Mouse (Mus musculus): ENCODE data around the gene Naglu. TPM values are rescaled to one million over a fixed set of nuclear protein-coding genes. Genes with fewer than 3 reads are reported as not detected.
A peak's percentile ranks its signal among the peaks of the same experiment; 100 is the strongest.

Naglu gene
- polyA plus RNA-seq (2016; fragmentation: Nextera tagmentation; extraction: Ambion mirVana), result 7.8 and 8.7 TPM in 2 replicates

GRCm38 (mm10) chr11:101069391-101070188 is at the start of gene Naglu:
Gene Naglu (plus strand): TSS chr11:101070012.
- peak within 1 kb of the TSS; percentile 73 for H3K4me3 ChIP-seq (replicated peaks)
- H3K27ac ChIP-seq, result no peak within 1 kb of the TSS
- H3K9ac ChIP-seq, result peak within 1 kb of the TSS; percentile 73
- peaks cover 20% of the 10 kb centered on the region for H3K27me3 ChIP-seq
- H3K36me3 ChIP-seq (replicated peaks), result no peaks in the 10 kb centered on the region
- H3K4me1 ChIP-seq, result peaks cover 19% of the 10 kb centered on the region
- WGBS, result 6% methylated on average over 35 of the region's 35 CpGs
- H3K4me2 ChIP-seq, result peak within 1 kb of the TSS; percentile 96
- ATAC-seq (ENCODE audit: low FRiP score), result peak; percentile 92
- no peaks in the 10 kb centered on the region for H3K9me3 ChIP-seq

DNA sequence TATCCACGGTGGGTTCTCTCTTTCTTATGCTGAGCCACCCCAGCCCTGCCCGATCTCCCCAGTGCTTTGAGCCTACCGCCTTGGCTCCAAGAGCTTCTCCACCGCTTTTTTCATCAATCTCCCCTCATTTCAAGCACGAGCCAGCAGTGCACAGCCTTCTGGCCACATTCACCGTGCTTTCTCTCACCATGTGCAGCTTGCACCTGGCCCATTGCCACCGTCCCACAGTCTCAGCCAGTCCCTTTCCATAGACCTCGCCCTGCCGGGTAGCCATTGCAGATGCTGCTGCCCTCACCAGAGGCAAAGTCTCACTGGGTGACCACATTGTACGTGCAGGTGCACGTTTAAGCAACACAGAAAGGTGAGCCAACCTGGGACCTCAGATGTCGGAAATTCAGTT is 46.4 kb upstream of the Naglu start:
- Histone ChIP-seq H3K4me2 (no peak overlapping the region), H3K36me3 (replicated peaks) (peaks cover 82% of the 10 kb centered on the region), H3K27ac (no peak overlapping the region), H3K9me3 (no peaks in the 10 kb centered on the region), H3K4me1 (no peaks in the 10 kb centered on the region), H3K27me3 (no peaks in the 10 kb centered on the region), H3K4me3 (replicated peaks) (no peak overlapping the region), H3K9ac (no peak overlapping the region)
- 89% methylated on average over 12 of the region's 12 CpGs for WGBS
- ATAC-seq (ENCODE audit: low FRiP score), result no peak

- H3K4me3 ChIP-seq (replicated peaks), result no peak overlapping the region
- no peak overlapping the region for H3K9ac ChIP-seq
- H3K9me3 ChIP-seq, result no peaks in the 10 kb centered on the region
- H3K36me3 ChIP-seq (replicated peaks), result peaks cover 81% of the 10 kb centered on the region
- no peaks in the 10 kb centered on the region for H3K4me1 ChIP-seq
- H3K27ac ChIP-seq, result no peak overlapping the region
- 90% methylated on average over 4 of the region's 4 CpGs for WGBS
- H3K4me2 ChIP-seq, result no peak overlapping the region
- no peaks in the 10 kb centered on the region for H3K27me3 ChIP-seq
- no peak for ATAC-seq (ENCODE audit: low FRiP score)
Measured at GRCm38 (mm10) chr11:101024001-101024400, 45.8 kb upstream of the Naglu start.

- Histone ChIP-seq H3K9me3 (no peaks in the 10 kb centered on the region), H3K4me1 (no peaks in the 10 kb centered on the region), H3K27ac (no peak overlapping the region), H3K9ac (no peak overlapping the region), H3K4me3 (replicated peaks) (no peak overlapping the region), H3K4me2 (no peak overlapping the region), H3K36me3 (replicated peaks) (peaks cover 74% of the 10 kb centered on the region), H3K27me3 (no peaks in the 10 kb centered on the region)
- WGBS, result 89% methylated on average over 11 of the region's 11 CpGs
- no peak for ATAC-seq (ENCODE audit: low FRiP score)
Measured at GRCm38 (mm10) chr11:101027121-101027520, 42.7 kb upstream of the Naglu start.

GRCm38 (mm10) chr11:101029320-101029719 is 40.5 kb upstream of the Naglu start:
- Histone ChIP-seq H3K36me3 (replicated peaks) (peaks cover 79% of the 10 kb centered on the region), H3K4me2 (no peak overlapping the region), H3K27ac (no peak overlapping the region), H3K9ac (no peak overlapping the region), H3K27me3 (no peaks in the 10 kb centered on the region), H3K4me1 (no peaks in the 10 kb centered on the region), H3K9me3 (no peaks in the 10 kb centered on the region), H3K4me3 (replicated peaks) (no peak overlapping the region)
- no peak for ATAC-seq (ENCODE audit: low FRiP score)
- 83% methylated on average over 8 of the region's 8 CpGs for WGBS

DNA sequence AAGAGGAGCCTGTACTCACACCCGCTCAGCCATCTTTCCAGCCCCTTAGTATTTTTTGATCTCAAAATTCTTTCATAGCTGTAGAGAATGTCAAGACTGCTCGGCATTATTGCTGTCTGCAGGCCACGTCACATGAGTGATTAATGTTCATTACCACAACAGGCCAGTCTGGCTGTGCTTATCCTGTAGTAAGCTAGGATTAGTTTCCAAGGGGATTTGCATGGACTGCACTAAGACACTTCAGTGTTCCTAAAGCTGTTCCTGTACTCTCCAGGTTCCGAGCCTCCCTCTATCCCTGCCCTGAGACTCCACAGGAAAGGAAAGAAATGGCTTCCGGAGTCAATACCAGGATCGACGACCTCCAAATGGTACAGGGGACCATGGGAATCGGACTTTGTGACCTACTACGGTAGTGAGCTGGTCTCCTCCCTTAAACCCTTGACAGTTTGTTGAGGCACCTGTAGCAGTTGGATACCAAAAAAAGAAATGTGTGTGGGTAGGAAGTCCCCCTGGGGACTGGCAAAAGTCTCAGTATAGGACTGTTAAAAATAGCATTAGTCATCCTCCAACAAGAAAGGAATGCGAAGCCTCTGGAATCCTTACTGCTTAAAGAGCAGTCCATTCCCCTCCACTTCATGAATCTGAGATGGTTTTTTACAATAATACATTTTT is 39.5 kb upstream of the Naglu start:
- Histone ChIP-seq H3K4me1 (no peaks in the 10 kb centered on the region), H3K4me3 (replicated peaks) (no peak overlapping the region), H3K9ac (no peak overlapping the region), H3K9me3 (no peaks in the 10 kb centered on the region), H3K27me3 (no peaks in the 10 kb centered on the region), H3K36me3 (replicated peaks) (peaks cover 81% of the 10 kb centered on the region), H3K27ac (no peak overlapping the region), H3K4me2 (no peak overlapping the region)
- no peak for ATAC-seq (ENCODE audit: low FRiP score)
- WGBS, result 89% methylated on average over 10 of the region's 10 CpGs

- no peak overlapping the region for H3K27ac ChIP-seq
- H3K27me3 ChIP-seq, result no peaks in the 10 kb centered on the region
- H3K4me1 ChIP-seq, result no peaks in the 10 kb centered on the region
- H3K9ac ChIP-seq, result no peak overlapping the region
- H3K36me3 ChIP-seq (replicated peaks), result peaks cover 78% of the 10 kb centered on the region
- no peak overlapping the region for H3K4me3 ChIP-seq (replicated peaks)
- no peak for ATAC-seq (ENCODE audit: low FRiP score)
- WGBS, result 96% methylated on average over 4 of the region's 4 CpGs
- H3K9me3 ChIP-seq, result no peaks in the 10 kb centered on the region
- no peak overlapping the region for H3K4me2 ChIP-seq
Measured at GRCm38 (mm10) chr11:101030808-101031156, 39.0 kb upstream of the Naglu start.

GRCm38 (mm10) chr11:101031470-101031869 is 38.3 kb upstream of the Naglu start:
- Histone ChIP-seq H3K4me3 (replicated peaks) (no peak overlapping the region), H3K9me3 (no peaks in the 10 kb centered on the region), H3K27me3 (no peaks in the 10 kb centered on the region), H3K27ac (no peak overlapping the region), H3K4me2 (no peak overlapping the region), H3K9ac (no peak overlapping the region), H3K4me1 (no peaks in the 10 kb centered on the region), H3K36me3 (replicated peaks) (peaks cover 74% of the 10 kb centered on the region)
- no peak for ATAC-seq (ENCODE audit: low FRiP score)
- 88% methylated on average over 1 of the region's 1 CpGs for WGBS

DNA sequence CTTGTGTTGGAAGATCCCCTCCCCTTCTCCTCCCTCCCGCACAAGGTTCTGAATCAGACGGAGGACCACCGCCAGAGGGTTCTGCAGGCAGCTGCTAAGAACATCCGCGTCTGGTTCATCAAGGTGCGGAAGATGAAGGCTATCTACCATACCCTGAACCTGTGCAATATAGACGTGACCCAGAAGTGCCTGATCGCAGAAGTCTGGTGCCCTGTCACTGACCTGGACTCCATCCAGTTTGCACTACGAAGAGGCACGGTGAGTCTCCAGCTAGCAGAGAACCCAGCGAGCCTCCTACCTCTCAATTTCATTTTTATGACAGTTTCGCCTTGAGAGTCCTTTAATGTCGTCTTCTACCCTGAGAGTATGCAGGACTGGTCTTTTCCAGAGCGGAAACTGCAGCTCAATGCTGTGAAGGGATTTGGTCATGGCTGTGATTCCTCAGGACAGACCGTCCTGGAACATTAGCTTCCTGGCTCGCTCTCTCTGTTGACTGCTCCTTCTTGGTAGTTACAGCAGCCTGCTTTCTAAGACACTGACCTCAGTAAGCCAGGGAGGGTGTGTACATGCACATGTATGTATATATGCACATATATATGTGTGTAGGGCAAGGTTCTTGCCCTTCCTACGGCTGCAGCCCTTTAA is 35.8 kb upstream of the Naglu start:
- H3K27ac ChIP-seq, result no peak overlapping the region
- 94% methylated on average over 17 of the region's 17 CpGs for WGBS
- H3K4me2 ChIP-seq, result no peak overlapping the region
- H3K36me3 ChIP-seq (replicated peaks), result peaks cover 79% of the 10 kb centered on the region
- H3K9ac ChIP-seq, result no peak overlapping the region
- H3K9me3 ChIP-seq, result no peaks in the 10 kb centered on the region
- ATAC-seq (ENCODE audit: low FRiP score), result no peak
- no peak overlapping the region for H3K4me3 ChIP-seq (replicated peaks)
- no peaks in the 10 kb centered on the region for H3K27me3 ChIP-seq
- no peaks in the 10 kb centered on the region for H3K4me1 ChIP-seq

DNA sequence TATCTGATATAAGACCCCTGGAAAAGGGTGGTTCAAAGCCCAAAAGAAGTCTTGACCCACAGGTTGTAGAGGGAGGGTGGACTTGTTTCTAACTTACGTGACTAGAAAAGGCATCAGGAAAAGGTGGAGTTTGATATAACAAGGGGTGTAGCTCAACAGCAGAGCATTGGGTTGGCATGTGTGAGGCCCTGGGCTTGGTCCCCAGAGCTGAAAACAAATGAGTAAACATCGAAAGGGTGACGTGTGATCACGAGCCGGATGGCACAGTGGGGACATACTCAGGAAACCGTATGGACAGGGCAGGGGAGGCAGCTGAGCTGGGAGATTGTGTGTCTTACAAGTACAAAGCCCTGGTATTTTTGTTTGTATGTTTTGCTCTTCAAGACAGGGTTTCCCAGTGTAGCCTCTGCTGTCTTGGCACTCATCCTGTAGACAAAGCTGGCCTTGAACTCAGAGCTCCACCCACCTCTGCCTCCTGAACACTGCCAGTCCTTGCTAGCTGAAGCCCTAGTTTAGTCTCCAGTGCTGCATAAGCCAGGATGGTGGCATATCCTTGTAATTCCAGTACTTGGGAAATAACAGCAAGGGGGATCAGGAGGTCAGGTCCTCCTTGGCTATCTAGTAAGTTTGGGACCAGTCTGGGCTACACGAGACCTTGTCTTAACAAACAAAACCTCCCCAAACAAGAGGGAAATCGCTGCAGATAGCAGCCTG is 35.0 kb upstream of the Naglu start:
- Histone ChIP-seq H3K27ac (no peak overlapping the region), H3K27me3 (no peaks in the 10 kb centered on the region), H3K4me1 (no peaks in the 10 kb centered on the region), H3K9ac (no peak overlapping the region), H3K36me3 (replicated peaks) (peaks cover 81% of the 10 kb centered on the region), H3K9me3 (no peaks in the 10 kb centered on the region), H3K4me2 (no peak overlapping the region), H3K4me3 (replicated peaks) (no peak overlapping the region)
- no peak for ATAC-seq (ENCODE audit: low FRiP score)
- 93% methylated on average over 8 of the region's 8 CpGs for WGBS

GRCm38 (mm10) chr11:101035328-101035695 is 34.5 kb upstream of the Naglu start:
- Histone ChIP-seq H3K27me3 (no peaks in the 10 kb centered on the region), H3K9me3 (no peaks in the 10 kb centered on the region), H3K4me2 (no peak overlapping the region), H3K4me3 (replicated peaks) (no peak overlapping the region), H3K36me3 (replicated peaks) (peaks cover 81% of the 10 kb centered on the region), H3K27ac (no peak overlapping the region), H3K4me1 (no peaks in the 10 kb centered on the region), H3K9ac (no peak overlapping the region)
- ATAC-seq (ENCODE audit: low FRiP score), result no peak
- WGBS, result 91% methylated on average over 4 of the region's 4 CpGs

- no peaks in the 10 kb centered on the region for H3K9me3 ChIP-seq
- no peak for ATAC-seq (ENCODE audit: low FRiP score)
- H3K27me3 ChIP-seq, result no peaks in the 10 kb centered on the region
- H3K4me1 ChIP-seq, result no peaks in the 10 kb centered on the region
- no peak overlapping the region for H3K4me3 ChIP-seq (replicated peaks)
- peaks cover 90% of the 10 kb centered on the region for H3K36me3 ChIP-seq (replicated peaks)
- no peak overlapping the region for H3K27ac ChIP-seq
- 89% methylated on average over 10 of the region's 10 CpGs for WGBS
- no peak overlapping the region for H3K4me2 ChIP-seq
- no peak overlapping the region for H3K9ac ChIP-seq
Measured at GRCm38 (mm10) chr11:101037795-101038194, 32.0 kb upstream of the Naglu start.
